Mouse (Mus musculus): ENCODE data around the gene Jagn1.

DNA sequence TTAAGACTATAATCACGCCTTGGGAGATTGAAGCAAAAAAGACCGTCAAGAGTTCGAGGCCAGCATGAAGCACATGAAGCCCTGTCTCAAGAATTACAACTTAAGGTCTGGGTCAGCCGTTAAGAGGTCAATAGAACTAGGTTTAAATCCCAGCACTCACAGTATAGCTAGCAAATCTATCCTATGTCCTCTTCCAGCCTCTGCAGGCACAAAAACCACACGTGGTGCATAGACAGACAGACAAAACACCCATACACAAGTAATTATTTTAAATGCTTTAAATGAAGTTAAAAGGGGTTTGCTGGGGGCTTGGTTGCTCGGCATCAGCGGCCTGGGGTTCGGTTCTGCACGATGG, 305 bp upstream of the Jagn1 start:
- TF ChIP-seq CTCF (IDR thresholded peaks at IDR 0.05; ENCODE audit: borderline replicate concordance, control insufficient read depth, extremely low read depth, insufficient read depth, low read length, poor library complexity), result no peak
- no peak for TF ChIP-seq POLR2A (IDR thresholded peaks at IDR 0.05; ENCODE audit: control insufficient read depth, extremely low read depth, insufficient read depth, low read length, poor library complexity)
